Mouse (Mus musculus): Measurements from ENCODE around the gene Pdss2.

DNA sequence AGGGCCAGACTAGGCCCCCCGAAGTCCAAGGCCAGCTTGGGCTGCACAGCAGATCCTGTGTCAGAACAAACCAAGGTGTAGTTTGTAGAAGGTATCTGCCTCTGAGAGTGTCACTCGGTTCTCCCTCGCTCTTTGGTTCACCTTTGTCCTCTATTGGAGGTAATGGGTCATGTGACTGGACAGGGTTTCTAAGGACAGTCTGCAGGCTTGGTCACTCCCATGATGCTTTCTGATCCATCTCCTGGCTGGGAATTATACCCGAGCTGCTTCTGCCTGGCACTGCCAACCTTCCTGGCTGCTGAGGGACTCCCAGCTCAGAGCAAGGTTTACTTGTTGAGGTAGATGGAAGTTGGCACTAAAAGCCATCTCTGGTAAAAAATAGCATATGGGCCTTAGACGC lies 269.6 kb downstream of the Pdss2 start:
- TF ChIP-seq CTCF (conservative IDR thresholded peaks at IDR 0.05; ENCODE audit: low read length): no peak
- TF ChIP-seq NANOG (IDR thresholded peaks at IDR 0.05; ENCODE audit: borderline replicate concordance, low read length): no peak
- TF ChIP-seq POU5F1 (IDR thresholded peaks at IDR 0.05; ENCODE audit: borderline replicate concordance, low read length): no peak

All from E14TG2a.4 (cell line).